Mouse (Mus musculus) megakaryocyte, embryonic 14.5 days (primary cell): ENCODE measurements around the gene Celf2.

Experiments used
- FLI1 ChIP-seq: IDR thresholded peaks from 2 replicates; pipeline ENCODE4 v1.6.1; 2012; ENCODE audit warnings: low read length, inconsistent platforms, mixed read lengths
- GATA1 ChIP-seq: IDR thresholded peaks from 3 replicates; pipeline ENCODE4 v1.6.1; 2012; ENCODE audit warnings: mixed read lengths, low read length, inconsistent platforms, borderline replicate concordance

DNA sequence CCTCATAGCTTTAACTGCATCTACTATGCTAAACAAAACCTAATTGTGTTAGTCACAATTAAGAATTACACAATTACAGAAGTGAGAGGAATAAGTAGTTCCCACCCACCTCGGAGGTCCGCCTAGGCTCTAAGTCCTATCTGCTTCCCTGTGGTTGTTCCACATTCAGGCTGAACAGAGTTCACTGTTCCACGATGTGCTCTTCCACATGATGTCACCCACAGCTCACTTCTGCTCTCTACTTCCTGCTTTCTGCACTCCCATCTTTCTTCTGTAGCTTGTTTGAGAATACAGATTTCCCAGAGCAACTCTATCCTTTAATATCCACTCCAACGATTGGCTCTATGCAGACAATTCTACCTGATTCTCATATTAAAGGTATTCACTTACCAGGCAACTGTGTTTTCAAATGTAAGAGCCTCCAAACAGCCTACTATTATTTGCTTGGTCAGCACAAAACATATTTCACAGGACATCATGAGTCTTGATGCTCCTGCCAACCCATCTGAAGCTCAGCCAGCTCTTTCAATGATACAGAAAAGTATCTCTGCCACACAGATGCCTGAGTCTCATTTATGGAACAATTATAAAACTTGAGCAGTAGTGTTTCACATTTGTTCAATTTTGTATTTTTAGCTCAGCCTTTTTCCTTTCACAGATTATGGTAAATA is 769.2 kb downstream of the Celf2 start:
- TF ChIP-seq GATA1 (no peak), FLI1 (no peak)
